In the genomic region with DNA sequence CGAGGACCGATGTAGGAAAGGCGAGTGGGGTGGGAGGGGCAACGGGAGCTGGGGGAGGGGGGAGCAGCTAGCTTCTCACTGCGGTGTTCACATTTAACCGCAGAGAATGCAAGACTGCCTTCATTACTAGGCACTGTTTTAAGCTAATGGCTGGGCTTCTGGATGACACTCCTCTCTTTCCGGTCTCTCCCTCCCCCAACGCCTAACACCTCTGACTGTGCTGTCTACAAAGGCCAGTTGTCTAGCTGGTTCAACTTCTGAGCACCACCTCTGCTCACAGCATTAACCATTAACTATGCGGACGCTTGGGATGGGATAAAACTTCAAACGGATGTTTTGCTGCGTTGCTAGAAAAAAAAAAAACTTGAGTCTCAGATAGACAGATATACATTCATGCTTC, we compare ENCODE assay signal across 11 mouse cellular contexts. TPM values are rescaled to one million over a fixed set of nuclear protein-coding genes. Genes with fewer than 3 reads are reported as not detected.
A peak's percentile ranks its signal among the peaks of the same experiment; 100 is the strongest.
DNase-seq lines count a peak whose midpoint lies in the region; ATAC-seq lines count a peak whose summit lies in the region.
"Had no signal": no experiment of that assay in that cellular context is flagged by ENCODE, and none has a peak within 500 bp of the region (broad histone marks: within the 10 kb centered on the region; RNA-seq: fewer than 3 reads in every experiment).

No protein-coding gene starts in this region.

- H3K36me3 ChIP-seq in forebrain, embryonic 10.5 days (replicated peaks) = no peaks in the 10 kb centered on the region
- H3K36me3 ChIP-seq in forebrain, embryonic 16.5 days (ENCODE audit: control insufficient read depth, insufficient read depth) = no peaks in the 10 kb centered on the region
- no peaks in the 10 kb centered on the region for H3K36me3 ChIP-seq in liver, embryonic 16.5 days (ENCODE audit: control insufficient read depth, insufficient read depth)
- H3K36me3 ChIP-seq: limb, embryonic 10.5 days had no signal

- no peak overlapping the region for H3K9ac ChIP-seq in forebrain, embryonic 16.5 days (replicated peaks; ENCODE audit: low read depth, low read length)
- H3K9ac ChIP-seq in liver, embryonic 16.5 days (ENCODE audit: low read depth, low read length) = no peak overlapping the region

- no peak for ATAC-seq in forebrain, embryonic 16.5 days
- ATAC-seq in liver, embryonic 16.5 days (ENCODE audit: low read depth) = 0 out of 2 replicates have a peak, but pooled peaks have one; percentile 48

- no peak overlapping the region for H3K4me2 ChIP-seq in forebrain, embryonic 16.5 days (ENCODE audit: low read length)
- H3K4me2 ChIP-seq in liver, embryonic 16.5 days (ENCODE audit: low read depth, low read length) = no peak overlapping the region

- peaks cover 50% of the 10 kb centered on the region for H3K27me3 ChIP-seq in forebrain, embryonic 10.5 days (ENCODE audit: poor library complexity, severe bottlenecking)
- H3K27me3 ChIP-seq in forebrain, embryonic 16.5 days (replicated peaks; ENCODE audit: control insufficient read depth, insufficient read depth, low read length) = peaks cover 23% of the 10 kb centered on the region
- no peaks in the 10 kb centered on the region for H3K27me3 ChIP-seq in liver, embryonic 16.5 days (ENCODE audit: control insufficient read depth, insufficient read depth, low read depth, low read length)

- H3K4me1 ChIP-seq in forebrain, embryonic 10.5 days = peaks cover 57% of the 10 kb centered on the region
- peaks cover 9% of the 10 kb centered on the region; the same call in 1 of the 2 replicates for H3K4me1 ChIP-seq in forebrain, embryonic 16.5 days (replicated peaks; ENCODE audit: control insufficient read depth, insufficient read depth, low read length)
- H3K4me1 ChIP-seq in liver, embryonic 16.5 days (ENCODE audit: control insufficient read depth, low read depth, low read length) = no peaks in the 10 kb centered on the region

- DNase-seq in forebrain, embryonic 10.5 days (ENCODE audit: extremely low spot score, low spot score) = peak; percentile 18
- peak; percentile 23 for DNase-seq in thymus, postnatal 0 days (ENCODE audit: low spot score)
- no peak for DNase-seq in thymus, adult 18-20 months
- no peak for DNase-seq in adrenal gland, adult 18-20 months (ENCODE audit: low spot score in 2 of 2)
- DNase-seq in heart, adult 18-20 months = no peak
- DNase-seq in urinary bladder, postnatal 25 days (ENCODE audit: low spot score) = no peak
- DNase-seq: cerebellum, adult 11 months; heart, postnatal 36 days had no signal

- H3K27ac ChIP-seq in forebrain, embryonic 10.5 days = peak overlapping the region; percentile 68; the same call in 1 of the 2 replicates
- no peak overlapping the region for H3K27ac ChIP-seq in forebrain, embryonic 16.5 days (ENCODE audit: low read length)
- no peak overlapping the region for H3K27ac ChIP-seq in liver, embryonic 16.5 days (ENCODE audit: low read length)
- H3K27ac ChIP-seq: limb, embryonic 10.5 days had no signal

- WGBS in forebrain, embryonic 10.5 days = 21% methylated on average over 12 of the region's 12 CpGs
- 17% methylated on average over 12 of the region's 12 CpGs for WGBS in forebrain, embryonic 16.5 days
- 7% methylated on average over 12 of the region's 12 CpGs for WGBS in liver, embryonic 16.5 days (ENCODE audit: insufficient replicate concordance)

- 0 out of 2 replicates have a peak, but pooled peaks cover 3% of the 10 kb centered on the region for H3K9me3 ChIP-seq in forebrain, embryonic 10.5 days
- H3K9me3 ChIP-seq in forebrain, embryonic 16.5 days (ENCODE audit: control insufficient read depth, low read length) = no peaks in the 10 kb centered on the region
- H3K9me3 ChIP-seq in liver, embryonic 16.5 days (replicated peaks; ENCODE audit: control insufficient read depth, low read length) = no peaks in the 10 kb centered on the region
- H3K9me3 ChIP-seq: limb, embryonic 10.5 days had no signal

- H3K4me3 ChIP-seq in forebrain, embryonic 10.5 days = peak overlapping the region; percentile 11; the same call in 1 of the 2 replicates
- no peak overlapping the region for H3K4me3 ChIP-seq in forebrain, embryonic 16.5 days (replicated peaks; ENCODE audit: low read length)
- no peak overlapping the region for H3K4me3 ChIP-seq in liver, embryonic 16.5 days (ENCODE audit: low read depth, low read length)
- H3K4me3 ChIP-seq: limb, embryonic 10.5 days had no signal

RNA-seq across cellular contexts. Expression of a gene that starts 45.3 kb away (rescaled TPM):
- 2.4 and 3.4 TPM in 2 replicates for polyA plus RNA-seq in forebrain, embryonic 10.5 days (2016; fragmentation: Nextera tagmentation; extraction: Ambion mirVana)
- polyA plus RNA-seq in forebrain, embryonic 16.5 days (2015; fragmentation: Nextera tagmentation; extraction: Ambion mirVana) = 0.21 and 0.86 TPM in 2 replicates
- polyA plus RNA-seq in thymus, postnatal 0 days (2015; fragmentation: Nextera tagmentation; extraction: Ambion mirVana) = 0.51 and 0.70 TPM in 2 replicates
- not detected in 2 replicates for polyA plus RNA-seq in liver, embryonic 16.5 days (2015; fragmentation: Nextera tagmentation; extraction: Ambion mirVana)
- total RNA-seq in adrenal gland, adult 18-20 months (2021) = not detected
- not detected for total RNA-seq in heart, adult 18-20 months (2021)
- total RNA-seq: heart, postnatal 36 days had no signal

Comparison
In these comparisons a context has a peak if more than half of its experiments do, and no peak if none do; other contexts are left out.
1. DNase-seq: peak in forebrain, embryonic 10.5 days (single experiment) and thymus, postnatal 0 days (single experiment); none in thymus, adult 18-20 months (0 of 2), adrenal gland, adult 18-20 months (0 of 2), heart, adult 18-20 months (0 of 2) and urinary bladder, postnatal 25 days (single experiment).